Mouse (Mus musculus) testis, adult 2 months (tissue): ENCODE results near the gene Tubal3.

ENCODE experiments used
- CTCF ChIP-seq: fragments of 200-500 bp; IDR thresholded peaks from 2 replicates; pipeline ENCODE4 v1.5.1; 2012; ENCODE audit warnings: low read depth, mild to moderate bottlenecking, inconsistent platforms, low read length, moderate library complexity; ENCODE audit not compliant: control insufficient read depth, insufficient read depth, insufficient replicate concordance
- POLR2A ChIP-seq: fragments of 200-500 bp; IDR thresholded peaks from 2 replicates; pipeline ENCODE4 v1.6.1; 2012; ENCODE audit warnings: low read depth, mild to moderate bottlenecking, inconsistent platforms, low read length, moderate library complexity; ENCODE audit not compliant: control insufficient read depth

- no peak for TF ChIP-seq POLR2A
- no peak for TF ChIP-seq CTCF
Observed at GRCm38 (mm10) chr13:3899301-3899700, 18.8 kb upstream of the Tubal3 start.
